Mouse (Mus musculus): ENCODE measurements at regions not wholly inside any gene's neighbourhood (a gene's known extent, or its start where the extent isn't known, plus 50 kb on each side); places are given as distances from the start of the nearest gene placed in this dataset.

DNA sequence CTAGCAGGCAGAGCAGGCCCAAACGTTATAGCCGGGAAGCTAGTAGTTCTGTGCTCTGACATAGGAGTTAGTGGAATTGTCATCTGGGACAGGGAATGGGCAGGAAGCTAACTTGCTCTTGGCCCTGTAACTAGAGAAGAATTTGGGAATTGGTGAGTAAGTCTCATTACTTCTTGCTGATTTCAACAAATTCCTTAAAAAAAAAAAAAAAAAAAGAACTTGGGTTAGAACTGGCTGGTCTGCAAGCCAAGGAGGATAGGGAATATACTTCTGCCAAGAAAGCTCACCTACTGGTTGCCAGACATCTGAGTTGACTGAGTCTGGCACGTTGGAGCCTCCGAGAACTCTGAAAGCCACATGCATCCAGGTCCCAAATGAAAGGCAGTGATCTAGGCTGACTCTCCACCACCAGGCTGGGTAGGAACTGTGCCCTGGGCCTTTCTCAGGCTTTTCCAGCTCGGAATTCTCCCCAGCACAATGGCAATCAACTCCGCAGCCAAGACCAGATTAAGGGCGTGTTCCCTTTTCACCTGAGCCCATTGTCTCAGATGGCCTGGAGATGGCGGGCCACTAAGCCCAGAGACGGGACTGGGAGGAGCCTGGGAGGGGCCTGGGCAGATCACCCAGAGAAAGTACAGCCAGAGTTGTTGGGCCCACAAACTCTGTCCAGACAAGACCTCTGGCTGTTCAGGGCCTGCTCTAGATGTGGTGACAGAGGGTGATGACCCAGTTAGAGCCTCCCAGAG is 155.9 kb upstream of the Haao start:
- TF ChIP-seq CTCF (IDR thresholded peaks at IDR 0.05; ENCODE audit: control insufficient read depth, insufficient read depth, low read length): no peak
- TF ChIP-seq POLR2A (IDR thresholded peaks at IDR 0.05; ENCODE audit: borderline replicate concordance, control insufficient read depth, low read depth, low read length): no peak
